Mouse (Mus musculus) spleen, adult 2 months (tissue): ENCODE measurements at regions not wholly inside any gene's neighbourhood (a gene's known extent, or its start where the extent isn't known, plus 50 kb on each side); places are given as distances from the start of the nearest gene placed in this dataset.

Experiments
- CTCF ChIP-seq: fragments of 200-500 bp; IDR thresholded peaks from 2 replicates; pipeline ENCODE4 v1.5.1; 2011; ENCODE audit warnings: mild to moderate bottlenecking, inconsistent platforms; ENCODE audit not compliant: insufficient read depth, insufficient read length, insufficient replicate concordance; ENCODE audit errors: extremely low read depth
- POLR2A ChIP-seq: fragments of 200-500 bp; IDR thresholded peaks from 2 replicates; pipeline ENCODE4 v1.6.1; 2011; ENCODE audit warnings: low read depth, low read length, inconsistent platforms

- TF ChIP-seq POLR2A (no peak), CTCF (no peak)
Measured at GRCm38 (mm10) chr15:67019891-67020290, 519.2 kb upstream of the Lrrc6 start.
